Mouse (Mus musculus) right cerebral cortex, adult 18-20 months (tissue): ENCODE results near the gene Cdh11.
A peak's percentile ranks its signal among the peaks of the same experiment; 100 is the strongest.
"Not testable (repeated sequence)": the region's sequence is repeated elsewhere in the genome, so short reads cannot be mapped to it uniquely, and the experiment has no call there.

Experiments
- DNase-seq: peaks from one replicate; pipeline ENCODE4 v3.0.0; 2022; ENCODE audit warnings: mixed read lengths

Gene Cdh11

GRCm38 (mm10) chr8:102707305-102707704 is 78.1 kb downstream of the Cdh11 start:
- no peak for DNase-seq

GRCm38 (mm10) chr8:102705376-102705905 is 80.0 kb downstream of the Cdh11 start:
- DNase-seq: no peak

GRCm38 (mm10) chr8:102700245-102700644 is 85.2 kb downstream of the Cdh11 start:
- no peak for DNase-seq

- DNase-seq: no peak
Observed at GRCm38 (mm10) chr8:102698232-102698837, 87.1 kb downstream of the Cdh11 start.

GRCm38 (mm10) chr8:102693465-102693864 is 92.0 kb downstream of the Cdh11 start:
- DNase-seq: no peak

GRCm38 (mm10) chr8:102685491-102685890 is 100.0 kb downstream of the Cdh11 start:
- not testable (repeated sequence) for DNase-seq

- no peak for DNase-seq
Observed at GRCm38 (mm10) chr8:102685023-102685422, 100.4 kb downstream of the Cdh11 start.

- no peak for DNase-seq
Observed at GRCm38 (mm10) chr8:102677148-102677547, 108.3 kb downstream of the Cdh11 start.

- DNase-seq: peak; percentile 52
Observed at GRCm38 (mm10) chr8:102664561-102664960, 120.9 kb downstream of the Cdh11 start.

- no peak for DNase-seq
Observed at GRCm38 (mm10) chr8:102656529-102656928, 128.9 kb downstream of the Cdh11 start.

- no peak for DNase-seq
Observed at GRCm38 (mm10) chr8:102651964-102652363, 133.5 kb downstream of the Cdh11 start.

- no peak for DNase-seq
Observed at GRCm38 (mm10) chr8:102627151-102627550, 158.3 kb downstream of the Cdh11 start.

- DNase-seq: no peak
Observed at GRCm38 (mm10) chr8:102612146-102612545, 173.3 kb downstream of the Cdh11 start.

- no peak for DNase-seq
Observed at GRCm38 (mm10) chr8:102601327-102601726, 184.1 kb downstream of the Cdh11 start.

- DNase-seq: no peak
Observed at GRCm38 (mm10) chr8:102596523-102596922, 188.9 kb downstream of the Cdh11 start.

GRCm38 (mm10) chr8:102593899-102594298 is 191.5 kb downstream of the Cdh11 start:
- DNase-seq: peak; percentile 5
